Comparison of ENCODE assay signal across 25 mouse cellular contexts in genomic region chr11:53166478-53166877, GRCm38 (mm10).
"Had no signal": no experiment of that assay in that cellular context is flagged by ENCODE, and none has a peak within 500 bp of the region (broad histone marks: within the 10 kb centered on the region; RNA-seq: fewer than 3 reads in every experiment).

No protein-coding gene starts in this region.

- H3K9ac ChIP-seq: heart, embryonic 13.5 days; heart, embryonic 15.5 days; hindbrain, embryonic 13.5 days; hindbrain, embryonic 15.5 days; kidney, embryonic 15.5 days; limb, embryonic 13.5 days; limb, embryonic 15.5 days had no signal

- H3K4me1 ChIP-seq: heart, embryonic 13.5 days; heart, embryonic 15.5 days; hindbrain, embryonic 13.5 days; hindbrain, embryonic 15.5 days; kidney, embryonic 15.5 days; limb, embryonic 13.5 days; limb, embryonic 15.5 days had no signal

- DNase-seq: gastrocnemius, adult 2 months; gastrocnemius, postnatal 10 days; gastrocnemius, postnatal 25 days; heart, adult 11 months; heart, adult 2 months; heart, postnatal 14 days; heart, postnatal 36 days; kidney, adult 11 months; kidney, adult 2 months; kidney, adult 9 months; kidney, postnatal 14 days; kidney, postnatal 36 days; left cerebral cortex, postnatal 4 days had no signal

- H3K4me2 ChIP-seq: heart, embryonic 11.5 days; heart, embryonic 13.5 days; heart, embryonic 15.5 days; hindbrain, embryonic 13.5 days; hindbrain, embryonic 15.5 days; kidney, embryonic 15.5 days; limb, embryonic 13.5 days; limb, embryonic 15.5 days; liver, embryonic 11.5 days had no signal

- H3K4me3 ChIP-seq: gastrocnemius, adult 2 months; heart, adult 2 months; heart, embryonic 13.5 days; heart, embryonic 15.5 days; hindbrain, embryonic 13.5 days; hindbrain, embryonic 15.5 days; kidney, embryonic 15.5 days; limb, embryonic 13.5 days; limb, embryonic 15.5 days had no signal

- ATAC-seq: hindbrain, postnatal 0 days; intestine, embryonic 16.5 days had no signal

- H3K27ac ChIP-seq: gastrocnemius, adult 2 months; heart, adult 2 months; heart, embryonic 13.5 days; heart, embryonic 15.5 days; hindbrain, embryonic 13.5 days; hindbrain, embryonic 15.5 days; hindbrain, postnatal 0 days; kidney, embryonic 15.5 days; kidney, postnatal 0 days; limb, embryonic 13.5 days; limb, embryonic 15.5 days had no signal

- H3K27me3 ChIP-seq: heart, embryonic 13.5 days; heart, embryonic 15.5 days; hindbrain, embryonic 13.5 days; hindbrain, embryonic 15.5 days; kidney, embryonic 15.5 days; limb, embryonic 13.5 days; limb, embryonic 15.5 days had no signal

- H3K9me3 ChIP-seq: heart, embryonic 13.5 days; heart, embryonic 15.5 days; hindbrain, embryonic 15.5 days; kidney, embryonic 15.5 days; limb, embryonic 13.5 days; limb, embryonic 15.5 days had no signal

- H3K36me3 ChIP-seq: heart, embryonic 13.5 days; heart, embryonic 15.5 days; hindbrain, embryonic 13.5 days; hindbrain, embryonic 15.5 days; kidney, embryonic 15.5 days; limb, embryonic 13.5 days; limb, embryonic 15.5 days had no signal
